Mouse (Mus musculus) heart, embryonic 11.5 days (tissue): ENCODE results near the gene Gm4216. TPM values are rescaled to one million over a fixed set of nuclear protein-coding genes. Genes with fewer than 3 reads are reported as not detected.
"Not testable (repeated sequence)": the region's sequence is repeated elsewhere in the genome, so short reads cannot be mapped to it uniquely, and the experiment has no call there.

Experiments used
- ATAC-seq: fragments of 200-750 bp; cut with Nextera tagmentation; replicated peaks from 2 replicates; pipeline ENCODE4 v1.8.0; 2017; ENCODE audit warnings: moderate library complexity; ENCODE audit not compliant: insufficient number of reproducible peaks, low FRiP score, low TSS enrichment
- H3K27ac ChIP-seq: fragments of 300-500 bp; sonication (generic); 2 replicates; pipeline ENCODE4 v1.5.1; 2014; ENCODE audit warnings: mild to moderate bottlenecking, low read depth, low read length
- H3K27me3 ChIP-seq: fragments of 300-500 bp; sonication (generic); 2 replicates; pipeline ENCODE4 v1.6.1; 2014; ENCODE audit warnings: mild to moderate bottlenecking, low read length, mixed read lengths; ENCODE audit not compliant: control insufficient read depth, insufficient read depth
- H3K36me3 ChIP-seq: fragments of 300-500 bp; sonication (generic); 2 replicates; pipeline ENCODE4 v1.6.1; 2014; ENCODE audit warnings: mild to moderate bottlenecking, low read length, moderate library complexity, mixed read lengths; ENCODE audit not compliant: control insufficient read depth, insufficient read depth
- H3K4me1 ChIP-seq: fragments of 300-500 bp; sonication (generic); 2 replicates; pipeline ENCODE4 v1.6.1; 2014; ENCODE audit warnings: low read length; ENCODE audit not compliant: control insufficient read depth, insufficient read depth
- H3K4me2 ChIP-seq: fragments of 300-500 bp; sonication (generic); 2 replicates; pipeline ENCODE4 v1.6.1; 2014; ENCODE audit warnings: mild to moderate bottlenecking, moderate library complexity
- H3K4me3 ChIP-seq: fragments of 300-500 bp; sonication (generic); 2 replicates; pipeline ENCODE4 v1.5.1; 2014; ENCODE audit warnings: low read depth, low read length
- H3K9ac ChIP-seq: fragments of 300-500 bp; sonication (generic); 2 replicates; pipeline ENCODE4 v1.6.1; 2014; ENCODE audit warnings: mild to moderate bottlenecking, low read depth, low read length, moderate library complexity
- H3K9me3 ChIP-seq: fragments of 300-500 bp; sonication (generic); replicated peaks from 2 replicates; pipeline ENCODE4 v1.6.1; 2016; ENCODE audit warnings: low read length; ENCODE audit not compliant: control insufficient read depth
- WGBS: fragments of 180-500 bp; shearing (Covaris S2); extraction: QIAGEN DNeasy Blood & Tissue Kit; methylation state at CpG from one replicate; pipeline ENCODE4 v1.1.7; 2014; ENCODE audit not compliant: insufficient replicate concordance; 5-methylcytosine and 5-hydroxymethylcytosine counted together
- polyA plus RNA-seq: library from polyadenylated mRNA; unstranded; fragments of >200 nt; fragmentation: Nextera tagmentation; extraction: Ambion mirVana; gene quantifications from 2 replicates; pipeline ENCODE4 v1.2.1, GENCODE M21; 2014

Gene Gm4216
- not detected in 2 replicates for polyA plus RNA-seq

DNA sequence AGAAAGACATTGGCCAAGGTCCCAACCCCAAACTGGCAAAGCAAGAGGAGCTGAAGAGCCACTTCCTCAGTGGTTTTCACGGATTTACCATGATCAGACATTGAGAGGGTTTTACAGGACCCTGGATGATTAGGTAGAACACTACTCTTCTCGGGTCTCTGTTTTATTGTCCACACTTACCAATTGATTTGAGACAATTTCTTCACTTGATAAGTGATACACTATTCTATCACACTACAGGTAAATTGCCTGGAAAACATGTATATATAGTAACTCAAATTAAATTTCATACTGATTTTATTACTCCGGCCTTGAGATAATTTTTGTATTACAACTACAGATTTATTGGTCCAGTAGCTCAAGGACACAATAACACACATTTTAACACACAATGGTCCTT is at the start of gene Gm4216:
Gm4216 (minus strand) TSS at position 101 of the 400 bp plus-strand sequence.
- not testable (repeated sequence) for H3K9ac ChIP-seq, H3K27ac ChIP-seq, H3K4me2 ChIP-seq, H3K27me3 ChIP-seq, H3K4me3 ChIP-seq, ATAC-seq, H3K4me1 ChIP-seq, H3K36me3 ChIP-seq, H3K9me3 ChIP-seq
- no CpG with 5 or more reads among the region's 3 CpGs for WGBS

DNA sequence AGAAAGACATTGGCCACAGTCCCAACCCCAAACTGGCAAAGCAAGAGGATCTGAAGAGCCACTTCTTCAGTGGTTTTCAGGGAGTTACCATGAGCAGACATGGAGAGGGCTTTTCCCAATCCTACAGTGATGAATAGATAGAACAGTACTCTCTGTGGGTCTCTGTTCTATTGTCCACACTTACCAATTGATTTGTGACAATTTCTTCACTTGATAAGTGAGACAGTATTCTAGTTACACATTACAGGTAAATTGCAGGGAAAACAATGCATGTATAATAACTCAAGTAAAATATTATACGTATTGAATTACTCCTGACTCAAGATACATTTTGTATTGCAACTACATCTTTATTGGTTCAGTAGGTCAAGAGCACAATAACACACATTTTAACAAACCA is 47.6 kb upstream of the Gm4216 start, which contains the start of gene Gm8720:
Gm8720 (minus strand) TSS at position 101 of the 400 bp plus-strand sequence.
- no CpG with 5 or more reads among the region's 1 CpGs for WGBS
- H3K4me2 ChIP-seq, H3K9ac ChIP-seq, ATAC-seq, H3K4me3 ChIP-seq, H3K36me3 ChIP-seq, H3K9me3 ChIP-seq, H3K27ac ChIP-seq, H3K4me1 ChIP-seq, H3K27me3 ChIP-seq: not testable (repeated sequence)

DNA sequence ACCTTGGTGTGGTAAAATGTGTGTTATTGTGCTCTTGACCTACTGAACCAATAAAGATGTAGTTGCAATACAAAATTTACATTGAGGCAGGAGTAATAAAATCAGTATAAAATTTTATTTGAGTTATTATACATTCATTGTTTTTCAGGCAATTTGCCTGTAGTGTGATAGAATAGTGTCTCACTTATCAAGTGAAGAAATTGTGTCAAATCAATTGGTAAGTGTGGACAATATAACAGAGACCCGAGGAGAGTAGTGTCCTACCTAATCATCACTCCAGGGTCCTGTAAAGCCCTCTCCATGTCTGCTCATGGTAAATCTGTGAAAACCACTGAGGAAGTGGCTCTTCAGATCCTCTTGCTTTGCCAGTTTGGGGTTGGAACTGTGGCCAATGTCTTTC is 35.5 kb upstream of the Gm4216 start, which contains the start of gene Vmn1r163:
Vmn1r163 (plus strand) TSS at position 301 of the 400 bp plus-strand sequence.
- H3K27ac ChIP-seq, H3K4me3 ChIP-seq, H3K9ac ChIP-seq, H3K27me3 ChIP-seq, H3K36me3 ChIP-seq, ATAC-seq, H3K9me3 ChIP-seq, H3K4me2 ChIP-seq, H3K4me1 ChIP-seq: not testable (repeated sequence)
- WGBS: no CpG with 5 or more reads among the region's 1 CpGs

DNA sequence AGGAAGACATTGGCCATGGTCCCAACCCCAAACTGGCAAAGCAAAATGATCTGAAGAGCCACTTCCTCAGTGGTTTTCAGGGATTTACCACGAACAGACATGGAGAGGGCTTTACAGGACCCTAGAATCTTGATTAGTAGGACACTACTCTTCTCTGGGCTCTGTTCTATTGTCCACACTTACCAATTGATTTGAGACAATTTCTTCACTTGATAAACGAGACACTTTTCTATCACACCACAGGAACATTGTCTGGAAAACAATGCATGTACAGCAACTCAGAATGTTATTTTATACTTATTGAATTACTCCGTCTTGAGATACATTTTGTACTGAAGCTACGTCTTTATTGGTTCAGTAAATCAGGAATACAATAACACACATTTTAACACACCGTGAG is 35.1 kb downstream of the Gm4216 start, which contains the start of gene Gm4214:
Gm4214 (minus strand) TSS at position 101 of the 400 bp plus-strand sequence.
- not testable (repeated sequence) for H3K4me3 ChIP-seq, H3K27ac ChIP-seq, H3K9ac ChIP-seq, H3K4me2 ChIP-seq, H3K36me3 ChIP-seq, H3K9me3 ChIP-seq, H3K4me1 ChIP-seq, H3K27me3 ChIP-seq, ATAC-seq
- no CpG with 5 or more reads among the region's 5 CpGs for WGBS

Other genes with a start within 250 kb of the Gm4216 start
- gene Vmn1r158, start 229.1 kb downstream of the Gm4216 start, polyA plus RNA-seq: not detected in 2 replicates
- gene Vmn1r159, start 176.3 kb downstream of the Gm4216 start, polyA plus RNA-seq: not detected in 2 replicates
- gene Vmn1r160, start 148.7 kb downstream of the Gm4216 start, polyA plus RNA-seq: not detected in 2 replicates
- gene Gm4214, start 35.2 kb downstream of the Gm4216 start, polyA plus RNA-seq: not detected in 2 replicates
- not detected in 2 replicates for gene Vmn1r163, start 35.6 kb upstream of the Gm4216 start, polyA plus RNA-seq
- not detected in 2 replicates for gene Gm8720, start 47.5 kb upstream of the Gm4216 start, polyA plus RNA-seq
- gene Gm10662, start 124.6 kb upstream of the Gm4216 start, polyA plus RNA-seq: not detected in 2 replicates
- not detected in 2 replicates for gene Vmn1r165, start 197.4 kb upstream of the Gm4216 start, polyA plus RNA-seq
- gene Vmn1r166, start 231.8 kb upstream of the Gm4216 start, polyA plus RNA-seq: not detected in 2 replicates